Mouse (Mus musculus) gastrocnemius, postnatal 14 days (tissue): ENCODE results near the gene Gm20604. TPM values are rescaled to one million over a fixed set of nuclear protein-coding genes. Genes with fewer than 3 reads are reported as not detected.

Experiments
- DNase-seq: peaks from one replicate; pipeline ENCODE4 v3.0.0; 2021; ENCODE audit warnings: mixed read lengths
- intact Hi-C: fragments of 180-260 bp; cut with DNase I; formaldehyde crosslinking; loops from one replicate; pipeline ENCODE4 v1.15.1; 2025; ENCODE audit warnings: low total_unique reads
- total RNA-seq, 2 experiments: library from RNA; stranded (reverse); gene quantifications; 2 replicates each; pipeline ENCODE4 v1.2.3; 2021

Gene Gm20604
- total RNA-seq, 2 experiments from 2014 or later: 3.0 to 3.1 TPM

DNA sequence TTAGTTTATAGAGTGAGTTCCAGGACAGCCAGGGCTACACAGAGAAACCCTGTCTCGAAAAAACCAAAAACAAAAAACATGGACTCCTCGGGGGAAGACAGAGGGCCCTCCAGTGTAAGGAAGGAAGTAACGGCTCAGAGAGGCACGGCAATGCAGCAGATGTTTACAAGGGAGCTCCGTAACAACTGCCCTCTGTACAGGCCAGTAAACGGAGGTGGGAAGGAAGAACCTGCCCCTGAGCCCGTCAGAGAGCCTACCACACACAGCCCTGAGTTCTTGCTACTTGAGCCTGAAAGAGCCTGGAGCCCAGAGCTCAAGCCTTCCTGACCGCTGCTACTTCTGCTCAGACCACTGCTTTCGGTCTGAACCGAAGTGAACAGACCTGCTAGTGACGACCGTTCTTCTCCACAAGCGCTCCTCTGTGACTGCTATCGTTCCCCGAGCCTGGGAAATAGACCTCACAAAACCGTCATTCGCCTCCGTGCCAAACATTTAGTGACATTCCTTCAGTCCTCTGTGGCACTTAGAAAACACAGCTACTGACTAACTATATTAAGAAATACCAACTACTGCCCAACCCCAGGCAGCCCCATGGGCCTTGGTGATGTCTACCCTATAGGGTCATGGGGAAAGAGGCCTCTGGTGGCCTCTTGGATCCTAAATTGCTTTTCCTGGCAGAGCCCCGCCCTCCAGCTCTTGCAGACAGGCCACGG, 45.2 kb downstream of the Gm20604 start:
- intact Hi-C loops: no loop called here
- no peak for DNase-seq

- intact Hi-C loops: no loop called here
- no peak for DNase-seq
Measured at GRCm38 (mm10) chr12:102710851-102711375, 47.6 kb downstream of the Gm20604 start.

DNA sequence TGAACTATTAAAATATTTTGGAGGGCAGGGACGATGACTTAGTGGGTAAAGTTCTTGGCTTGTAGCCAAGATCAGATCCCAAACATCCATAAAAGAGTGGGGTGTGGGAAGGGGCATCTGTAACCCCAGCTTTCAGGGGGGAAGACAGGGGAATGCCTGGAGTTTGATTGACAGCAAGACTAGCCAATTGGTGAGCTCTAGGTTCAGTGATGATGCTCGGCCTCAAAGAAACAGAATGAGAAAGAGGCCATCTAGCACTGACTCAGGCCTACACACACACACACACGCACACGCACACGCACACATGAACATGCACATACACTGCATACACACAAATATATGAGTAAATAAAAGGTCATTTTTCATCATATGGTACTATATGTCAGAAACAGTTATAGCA, 48.6 kb downstream of the Gm20604 start:
- no peak for DNase-seq
- intact Hi-C loops: loop anchor here (5.0 kb wide), 1 partner anchor 128 kb away; no protein-coding TSS in a partner anchor

- DNase-seq: peak; percentile 36
- intact Hi-C loops: loop anchor here (5.0 kb wide), 1 partner anchor 126 kb away; no protein-coding TSS in a partner anchor
Measured at GRCm38 (mm10) chr12:102708220-102708619, 50.3 kb downstream of the Gm20604 start.

DNA sequence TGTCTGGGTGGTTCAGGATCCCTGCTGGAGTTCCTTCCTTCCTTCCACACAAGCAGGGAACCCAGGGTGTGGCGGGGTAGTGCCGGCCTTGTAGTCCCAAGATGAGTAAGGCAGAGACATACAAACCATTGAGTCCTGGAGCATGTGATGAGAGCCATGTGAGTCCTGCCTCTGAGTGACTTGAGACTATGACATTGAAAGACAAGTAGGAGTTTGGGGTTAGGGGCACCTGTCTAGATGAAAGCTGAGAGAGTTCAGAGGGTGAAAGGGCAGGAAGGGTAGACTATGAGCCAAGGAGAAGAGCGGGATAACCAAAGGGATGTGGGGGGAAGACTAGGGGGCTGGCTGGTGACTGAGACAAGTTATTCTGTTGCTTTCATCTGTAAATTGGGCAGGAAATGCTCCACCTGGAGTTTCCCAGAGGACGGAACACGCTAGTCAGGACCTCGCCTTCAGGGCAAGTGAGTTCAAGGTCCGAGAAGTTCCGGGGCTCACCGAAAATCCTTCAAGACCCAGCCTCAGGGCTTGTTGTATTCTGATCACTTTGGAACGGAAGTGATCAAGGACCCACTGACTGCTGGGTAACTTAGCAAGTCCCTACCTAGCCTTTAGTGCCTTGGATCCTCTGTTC, 51.5 kb downstream of the Gm20604 start:
- intact Hi-C loops: loop anchor here (5.0 kb wide), 1 partner anchor 125 kb away; no protein-coding TSS in a partner anchor
- no peak for DNase-seq

DNA sequence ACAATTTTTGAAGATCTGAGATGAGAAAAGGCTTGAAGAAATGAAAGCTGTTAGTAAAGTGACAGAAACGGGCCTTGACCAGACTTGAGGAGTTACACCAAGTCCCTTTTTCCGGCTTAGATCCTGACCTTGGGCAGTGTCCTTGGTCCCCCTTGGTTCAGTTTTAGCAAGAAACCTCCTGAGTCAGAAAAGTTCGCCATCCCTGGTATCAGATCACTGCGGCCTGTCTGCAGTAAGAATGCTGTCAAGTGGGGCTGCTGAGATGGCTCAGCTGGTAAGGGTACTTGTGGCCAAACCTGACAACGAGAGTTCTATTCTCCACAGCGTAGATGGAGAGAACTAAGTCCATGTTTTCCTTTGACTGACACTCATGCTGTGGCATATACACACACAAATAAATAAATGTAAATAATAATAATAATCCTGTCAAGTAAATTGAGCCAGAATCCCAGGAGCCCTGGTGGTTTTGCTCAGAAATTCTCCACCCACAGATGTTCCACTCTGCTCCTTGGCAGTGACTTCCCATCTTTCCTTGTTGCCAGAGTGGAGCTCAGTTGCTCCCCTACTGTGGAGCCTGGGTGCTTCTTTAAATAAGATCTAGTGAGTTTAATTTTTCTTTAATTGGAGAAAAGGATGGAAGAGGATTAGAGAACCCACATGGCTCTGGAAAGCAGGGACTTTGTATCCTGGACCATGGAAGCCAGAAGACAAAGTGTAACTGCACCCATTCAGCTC, 52.4 kb downstream of the Gm20604 start:
- intact Hi-C loops: loop anchor here (5.0 kb wide), 1 partner anchor 124 kb away; no protein-coding TSS in a partner anchor
- DNase-seq: no peak

GRCm38 (mm10) chr12:102705216-102705871, 53.1 kb downstream of the Gm20604 start:
- intact Hi-C loops: loop anchor here (5.0 kb wide), 1 partner anchor 123 kb away; no protein-coding TSS in a partner anchor
- DNase-seq: peak; percentile 90

- peak; percentile 65 for DNase-seq
- intact Hi-C loops: loop anchor here (5.0 kb wide), 1 partner anchor 122 kb away; no protein-coding TSS in a partner anchor
Measured at GRCm38 (mm10) chr12:102704457-102705198, 53.8 kb downstream of the Gm20604 start, which contains the start of gene Itpk1. Gene Itpk1 (minus strand): TSS chr12:102704930.

DNA sequence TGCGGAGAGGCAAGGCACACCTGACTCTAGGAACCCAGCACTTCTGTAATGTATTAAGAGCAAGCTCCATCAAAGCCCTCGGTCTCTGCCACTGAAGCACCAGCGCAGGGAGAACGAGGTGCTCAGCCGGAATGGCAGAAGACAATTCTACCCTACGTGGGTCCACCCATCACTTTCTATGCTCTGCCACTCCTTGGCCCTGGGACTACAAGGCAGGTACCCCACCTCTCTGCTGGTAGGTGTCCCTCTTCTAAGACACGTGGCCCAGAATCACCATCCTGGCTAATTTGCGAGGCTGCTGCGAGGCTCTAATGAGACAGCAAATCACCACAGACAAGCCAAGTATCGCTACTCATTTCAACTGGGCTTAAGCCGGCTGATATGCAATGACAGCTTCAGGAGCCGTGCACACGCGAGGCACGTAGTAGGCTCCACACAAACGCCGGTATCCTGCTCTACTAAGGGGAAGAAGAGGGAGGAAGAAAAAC, 54.5 kb downstream of the Gm20604 start:
- intact Hi-C loops: no loop called here
- DNase-seq: no peak

DNA sequence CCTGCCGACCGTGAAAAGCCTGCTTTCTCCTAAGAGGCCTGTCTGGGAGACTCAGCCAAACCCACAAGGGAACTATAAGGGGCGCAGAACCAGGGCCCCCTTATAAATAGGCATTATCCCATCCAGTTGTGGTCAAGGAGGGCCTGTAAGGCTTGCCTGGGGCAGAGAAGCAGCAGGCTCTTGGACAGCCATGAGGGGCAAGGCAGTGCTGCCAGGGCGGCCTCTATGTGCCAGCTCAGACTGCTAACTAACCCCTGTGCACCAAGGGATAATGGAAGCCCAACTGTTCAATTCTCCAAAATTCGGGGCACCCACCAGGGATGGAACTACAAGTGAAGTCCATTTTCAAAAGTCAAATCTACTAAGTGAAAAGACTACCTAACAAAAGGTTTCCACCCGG, 55.0 kb downstream of the Gm20604 start:
- DNase-seq: no peak
- intact Hi-C loops: no loop called here

- intact Hi-C loops: no loop called here
- no peak for DNase-seq
Measured at GRCm38 (mm10) chr12:102703111-102703412, 55.4 kb downstream of the Gm20604 start.

GRCm38 (mm10) chr12:102702356-102703110, 55.9 kb downstream of the Gm20604 start:
- intact Hi-C loops: no loop called here
- peak; percentile 83 for DNase-seq

DNA sequence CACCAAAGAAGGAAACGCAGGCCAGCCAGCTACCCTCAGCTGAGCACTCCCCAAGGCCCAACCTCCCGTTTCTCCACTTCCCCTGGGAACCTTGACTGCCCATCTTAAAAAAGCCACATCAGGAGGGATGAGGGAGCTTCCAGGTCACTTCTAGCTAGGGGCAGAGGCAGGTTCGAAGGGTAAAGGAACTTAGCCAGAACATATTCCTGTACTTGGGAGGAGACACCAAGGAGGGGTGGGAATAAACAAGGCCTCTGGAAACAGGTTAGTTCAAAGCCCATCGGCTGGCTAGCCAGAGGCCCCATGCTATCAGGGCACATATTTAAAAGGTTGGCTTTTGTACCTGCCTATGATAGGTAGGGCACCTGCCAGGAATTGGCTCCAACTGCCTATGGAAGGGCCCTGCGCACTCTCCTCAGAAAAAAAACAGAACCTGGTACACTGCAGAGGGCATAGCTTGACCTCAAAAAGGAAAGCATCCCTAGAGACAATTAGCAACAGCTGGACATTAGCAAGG, 56.7 kb downstream of the Gm20604 start:
- no peak for DNase-seq
- intact Hi-C loops: no loop called here

GRCm38 (mm10) chr12:102700453-102700852, 58.0 kb downstream of the Gm20604 start:
- no peak for DNase-seq
- intact Hi-C loops: no loop called here

DNA sequence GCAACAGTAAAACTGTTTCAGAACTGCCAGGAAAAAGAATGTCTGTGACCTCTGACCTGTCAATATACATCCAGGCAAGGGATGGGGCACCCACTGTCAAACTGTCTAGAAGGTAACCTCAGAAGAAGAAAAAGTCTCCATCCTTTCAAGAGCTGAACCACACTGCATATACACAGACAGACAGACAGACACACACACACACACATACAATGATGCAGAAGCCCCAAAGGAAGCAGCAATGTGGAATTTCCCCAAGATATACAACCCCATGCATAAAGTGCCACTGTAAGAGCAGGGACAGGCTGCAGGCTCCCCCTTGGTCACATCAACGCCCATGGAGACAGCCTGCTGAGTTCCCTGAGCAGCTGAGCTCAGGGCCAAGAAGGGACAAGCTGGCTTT, 59.3 kb downstream of the Gm20604 start:
- intact Hi-C loops: no loop called here
- no peak for DNase-seq

DNA sequence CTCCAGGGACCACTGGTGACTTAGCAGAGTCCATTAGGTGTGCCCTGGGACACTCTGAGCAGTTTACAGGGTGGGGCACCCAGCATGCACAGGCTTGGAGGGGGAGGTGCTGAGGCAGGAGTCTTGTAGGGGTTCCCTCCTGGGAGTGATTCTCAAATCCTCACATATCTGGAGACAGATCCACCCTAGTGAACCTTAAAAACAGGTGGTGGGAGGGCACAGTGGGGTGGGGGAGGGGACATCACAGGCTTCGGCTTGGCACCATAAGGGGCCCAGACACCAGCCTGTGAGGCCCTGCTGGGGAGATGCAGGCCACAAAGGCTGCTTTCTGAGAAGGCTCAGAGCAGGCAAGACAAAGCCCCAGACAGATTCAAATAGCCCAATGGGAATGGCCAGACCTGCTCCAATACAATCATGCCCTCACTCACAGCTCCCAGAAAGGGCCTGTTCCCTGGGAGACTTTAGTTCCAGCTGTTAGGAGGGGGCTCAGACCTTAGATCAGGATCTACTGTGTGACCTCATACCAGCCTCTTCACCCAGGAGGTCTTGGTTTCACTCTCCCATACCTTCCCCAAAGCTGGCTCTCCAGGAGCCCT, 60.3 kb downstream of the Gm20604 start:
- intact Hi-C loops: no loop called here
- DNase-seq: no peak

GRCm38 (mm10) chr12:102697381-102697780, 61.1 kb downstream of the Gm20604 start:
- intact Hi-C loops: no loop called here
- DNase-seq: no peak
